Mouse (Mus musculus): Measurements from ENCODE around the gene 1500011B03Rik.

- no peak for TF ChIP-seq CTCF (IDR thresholded peaks at IDR 0.05; ENCODE audit: control insufficient read depth, insufficient read depth, insufficient read length)
- no peak for TF ChIP-seq USF1 (IDR thresholded peaks at IDR 0.05; ENCODE audit: low read depth)
- no peak for TF ChIP-seq MAX (IDR thresholded peaks at IDR 0.05)
- TF ChIP-seq CEBPB (IDR thresholded peaks at IDR 0.05; ENCODE audit: low read depth) = no peak
- no peak for TF ChIP-seq MYOD1 (IDR thresholded peaks at IDR 0.05; ENCODE audit: control insufficient read depth, insufficient read length, low read depth)
These were observed 15.8 kb downstream of the 1500011B03Rik start for GRCm38 (mm10) chr5:114807468-114807867.
